Mouse (Mus musculus) CH12.LX (cell line): ENCODE measurements around the gene Dctn1.

Experiments used
- CHD1 ChIP-seq: IDR thresholded peaks from 2 replicates; pipeline ENCODE4 v1.6.1; 2012; ENCODE audit warnings: low read depth, low read length, improper control_type of control experiment, inconsistent platforms
- CHD2 ChIP-seq: IDR thresholded peaks from 2 replicates; pipeline ENCODE4 v1.6.1; 2011; ENCODE audit warnings: low read length, improper control_type of control experiment
- CTCF ChIP-seq, 2 experiments: IDR thresholded peaks in 1 of 2; conservative IDR thresholded peaks in 1 of 2; 2 replicates each; pipeline ENCODE4 v1.5.1; 2011 to 2012; ENCODE audit warnings: low read depth in 2 of 2, low read length in 2 of 2, improper control_type of control experiment in 1 of 2, inconsistent platforms in 1 of 2, mild to moderate bottlenecking in 1 of 2, moderate library complexity in 1 of 2
- E2F4 ChIP-seq: IDR thresholded peaks from 2 replicates; pipeline ENCODE4 v1.6.1; 2011; ENCODE audit warnings: low read depth, low read length, improper control_type of control experiment; ENCODE audit not compliant: insufficient replicate concordance
- GABPA ChIP-seq: IDR thresholded peaks from 2 replicates; pipeline ENCODE4 v1.6.1; 2012; ENCODE audit warnings: low read depth, low read length, improper control_type of control experiment, inconsistent platforms; ENCODE audit not compliant: insufficient replicate concordance
- MAFK ChIP-seq: IDR thresholded peaks from 2 replicates; pipeline ENCODE4 v1.6.1; 2011; ENCODE audit warnings: low read length, improper control_type of control experiment; ENCODE audit not compliant: insufficient replicate concordance
- MAX ChIP-seq: IDR thresholded peaks from 2 replicates; pipeline ENCODE4 v1.6.1; 2011; ENCODE audit warnings: low read length, improper control_type of control experiment
- MAZ ChIP-seq: IDR thresholded peaks from 2 replicates; pipeline ENCODE4 v1.6.1; 2012; ENCODE audit warnings: low read depth, mild to moderate bottlenecking, inconsistent platforms, low read length, improper control_type of control experiment, moderate library complexity
- MEF2A ChIP-seq: IDR thresholded peaks from 2 replicates; pipeline ENCODE4 v1.6.1; 2014; ENCODE audit warnings: low read depth, mild to moderate bottlenecking, inconsistent platforms, low read length, improper control_type of control experiment, borderline replicate concordance
- POLR2A ChIP-seq: IDR thresholded peaks from 2 replicates; pipeline ENCODE4 v1.6.1; 2011; ENCODE audit warnings: low read depth, mild to moderate bottlenecking, improper control_type of control experiment, low read length
- POLR2AphosphoS2 ChIP-seq: IDR thresholded peaks from 2 replicates; pipeline ENCODE4 v1.6.1; 2011; ENCODE audit warnings: low read depth, low read length, improper control_type of control experiment
- SMC3 ChIP-seq: IDR thresholded peaks from 2 replicates; pipeline ENCODE4 v1.6.1; 2011; ENCODE audit warnings: low read depth, low read length, improper control_type of control experiment
- USF2 ChIP-seq: conservative IDR thresholded peaks from 2 replicates; pipeline ENCODE4 v1.6.1; 2011; ENCODE audit warnings: low read depth, low read length, improper control_type of control experiment
- ZKSCAN1 ChIP-seq: IDR thresholded peaks from 2 replicates; pipeline ENCODE4 v1.6.1; 2012; ENCODE audit warnings: low read depth, inconsistent platforms, low read length, improper control_type of control experiment, borderline replicate concordance

GRCm38 (mm10) chr6:83169872-83170271 lies 4.2 kb downstream of the Dctn1 start:
- TF ChIP-seq POLR2A (no peak), MAX (no peak), USF2 (no peak), GABPA (no peak), CTCF (conservative IDR thresholded peaks at IDR 0.05 in 1 of 2, IDR thresholded peaks at IDR 0.05 in 1 of 2; ENCODE audit: low read depth in 2 of 2, low read length in 2 of 2) (no peak), ZKSCAN1 (no peak), E2F4 (no peak), CHD2 (no peak), POLR2AphosphoS2 (no peak), CHD1 (no peak), MAFK (no peak), SMC3 (no peak), MEF2A (no peak), MAZ (no peak)
